Mouse (Mus musculus) thymus, postnatal 10 days (tissue): Measurements from ENCODE around the gene Clnk.
"Not testable (repeated sequence)": the region's sequence is repeated elsewhere in the genome, so short reads cannot be mapped to it uniquely, and the experiment has no call there.

Source experiments
- DNase-seq, 2 experiments: peaks; one replicate each; pipeline ENCODE4 v3.0.0; 2021; ENCODE audit warnings: low spot score in 2 of 2

Gene Clnk

GRCm38 (mm10) chr5:38876622-38877021 lies at the start of gene Clnk:
Clnk (minus strand) TSS chr5:38876812.
- no peak for DNase-seq

GRCm38 (mm10) chr5:38905271-38905670 lies 28.7 kb upstream of the Clnk start:
- DNase-seq = no peak

GRCm38 (mm10) chr5:38904528-38905044 lies 28.0 kb upstream of the Clnk start:
- no peak for DNase-seq

GRCm38 (mm10) chr5:38902889-38903288 lies 26.3 kb upstream of the Clnk start:
- DNase-seq = no peak

- no peak for DNase-seq
Observed at GRCm38 (mm10) chr5:38899051-38899450, 22.4 kb upstream of the Clnk start.

- DNase-seq = no peak
Observed at GRCm38 (mm10) chr5:38888646-38889045, 12.0 kb upstream of the Clnk start.

- DNase-seq = no peak
Observed at GRCm38 (mm10) chr5:38886623-38887275, 10.1 kb upstream of the Clnk start.

GRCm38 (mm10) chr5:38882635-38883034 lies 6.0 kb upstream of the Clnk start:
- DNase-seq = not testable (repeated sequence)

GRCm38 (mm10) chr5:38881728-38882620 lies 5.4 kb upstream of the Clnk start:
- no peak for DNase-seq

GRCm38 (mm10) chr5:38881416-38881727 lies 4.8 kb upstream of the Clnk start:
- DNase-seq = no peak

GRCm38 (mm10) chr5:38879989-38880706 lies 3.5 kb upstream of the Clnk start:
- DNase-seq = no peak

GRCm38 (mm10) chr5:38875403-38875802 lies 1.2 kb downstream of the Clnk start:
- DNase-seq = no peak

GRCm38 (mm10) chr5:38874931-38875330 lies 1.7 kb downstream of the Clnk start:
- no peak for DNase-seq

- DNase-seq = no peak
Observed at GRCm38 (mm10) chr5:38872906-38873305, 3.7 kb downstream of the Clnk start.

GRCm38 (mm10) chr5:38871591-38871990 lies 5.0 kb downstream of the Clnk start:
- no peak for DNase-seq

- DNase-seq = no peak
Observed at GRCm38 (mm10) chr5:38870485-38870884, 6.1 kb downstream of the Clnk start.

GRCm38 (mm10) chr5:38869976-38870375 lies 6.6 kb downstream of the Clnk start:
- DNase-seq = no peak

GRCm38 (mm10) chr5:38864624-38865023 lies 12.0 kb downstream of the Clnk start:
- DNase-seq = no peak

- no peak for DNase-seq
Observed at GRCm38 (mm10) chr5:38863029-38863428, 13.6 kb downstream of the Clnk start.

GRCm38 (mm10) chr5:38862288-38862985 lies 14.2 kb downstream of the Clnk start:
- DNase-seq = no peak

- no peak for DNase-seq
Observed at GRCm38 (mm10) chr5:38858015-38858721, 18.4 kb downstream of the Clnk start.
